Mouse (Mus musculus) embryonic facial prominence, embryonic 14.5 days (tissue): ENCODE data around the gene Prkch. TPM values are rescaled to one million over a fixed set of nuclear protein-coding genes. Genes with fewer than 3 reads are reported as not detected.
A peak's percentile ranks its signal among the peaks of the same experiment; 100 is the strongest.

Source experiments
- ATAC-seq: fragments of 200-750 bp; cut with Nextera tagmentation; 2 replicates; pipeline ENCODE4 v1.8.0; 2017; ENCODE audit warnings: low read depth, moderate number of reproducible peaks, moderate TSS enrichment
- DNase-seq: peaks from one replicate; pipeline ENCODE4 v3.0.0-alpha.2; 2015; ENCODE audit warnings: low spot score
- H3K27ac ChIP-seq: fragments of 300-500 bp; sonication (generic); replicated peaks from 2 replicates; pipeline ENCODE4 v1.5.1; 2014; ENCODE audit warnings: low read depth, mild to moderate bottlenecking, low read length, moderate library complexity
- H3K27me3 ChIP-seq: fragments of 300-500 bp; sonication (generic); replicated peaks from 2 replicates; pipeline ENCODE4 v1.6.1; 2014; ENCODE audit warnings: low read length; ENCODE audit not compliant: control insufficient read depth, insufficient read depth
- H3K36me3 ChIP-seq: fragments of 300-500 bp; sonication (generic); 2 replicates; pipeline ENCODE4 v1.6.1; 2014; ENCODE audit warnings: low read length, mixed read lengths; ENCODE audit not compliant: control insufficient read depth, insufficient read depth
- H3K4me1 ChIP-seq: fragments of 300-500 bp; sonication (generic); 2 replicates; pipeline ENCODE4 v1.6.1; 2014; ENCODE audit warnings: antibody characterized with exemption, low read length; ENCODE audit not compliant: control insufficient read depth, insufficient read depth
- H3K4me2 ChIP-seq: fragments of 300-500 bp; sonication (generic); 2 replicates; pipeline ENCODE4 v1.6.1; 2014; ENCODE audit warnings: low read depth, mild to moderate bottlenecking, low read length, moderate library complexity, mixed read lengths
- H3K4me3 ChIP-seq: fragments of 300-500 bp; sonication (generic); 2 replicates; pipeline ENCODE4 v1.5.1; 2014; ENCODE audit warnings: low read depth, mild to moderate bottlenecking, low read length
- H3K9ac ChIP-seq: fragments of 300-500 bp; sonication (generic); 2 replicates; pipeline ENCODE4 v1.6.1; 2014; ENCODE audit warnings: low read depth, mild to moderate bottlenecking, low read length, moderate library complexity, mixed read lengths
- H3K9me3 ChIP-seq: fragments of 300-500 bp; sonication (generic); 2 replicates; pipeline ENCODE4 v1.6.1; 2016; ENCODE audit warnings: low read length; ENCODE audit not compliant: control insufficient read depth
- WGBS: fragments of 180-500 bp; shearing (Covaris S2); extraction: QIAGEN DNeasy Blood & Tissue Kit; methylation state at CpG from one replicate; pipeline ENCODE4 v1.1.7; 2014; 5-methylcytosine and 5-hydroxymethylcytosine counted together
- polyA plus RNA-seq: library from polyadenylated mRNA; unstranded; fragments of >200 nt; fragmentation: Nextera tagmentation; extraction: Ambion mirVana; gene quantifications from 2 replicates; pipeline ENCODE4 v1.2.1, GENCODE M21; 2014

Gene Prkch
- polyA plus RNA-seq, 1 experiment from 2014 or later, result 13.6 TPM

DNA sequence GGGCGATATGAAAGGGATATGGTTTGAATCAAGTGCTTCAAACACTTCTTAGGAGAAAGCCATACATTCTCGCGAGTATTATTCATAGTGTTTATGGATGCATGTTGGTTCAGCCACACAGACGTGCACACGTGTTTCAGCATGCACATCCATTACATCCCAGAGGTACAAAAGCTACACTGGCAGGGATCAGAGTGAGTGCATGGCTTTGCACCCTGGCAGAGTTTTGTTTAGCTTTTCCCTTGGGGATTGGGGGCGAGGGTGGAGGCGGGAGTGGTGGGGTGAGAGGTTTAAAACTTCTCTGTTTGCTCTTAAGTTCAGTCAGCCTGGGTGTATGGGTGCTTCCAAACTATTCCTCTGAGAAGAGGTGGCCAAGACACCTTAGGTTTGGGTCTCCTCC is 1.3 kb downstream of the Prkch start:
- no peak overlapping the region for H3K27ac ChIP-seq
- no peaks in the 10 kb centered on the region for H3K9me3 ChIP-seq
- peak; percentile 17; the same call in 1 of the 2 replicates for ATAC-seq
- H3K4me3 ChIP-seq, result peak overlapping the region; percentile 74
- peaks cover 10% of the 10 kb centered on the region for H3K27me3 ChIP-seq
- peak overlapping the region; percentile 91 for H3K4me2 ChIP-seq
- peaks cover 11% of the 10 kb centered on the region; the same call in 1 of the 2 replicates for H3K4me1 ChIP-seq
- WGBS, result under 1% methylated on average over 7 of the region's 7 CpGs
- no peaks in the 10 kb centered on the region for H3K36me3 ChIP-seq
- peak overlapping the region; percentile 80 for H3K9ac ChIP-seq
- DNase-seq, result peak; percentile 51

DNA sequence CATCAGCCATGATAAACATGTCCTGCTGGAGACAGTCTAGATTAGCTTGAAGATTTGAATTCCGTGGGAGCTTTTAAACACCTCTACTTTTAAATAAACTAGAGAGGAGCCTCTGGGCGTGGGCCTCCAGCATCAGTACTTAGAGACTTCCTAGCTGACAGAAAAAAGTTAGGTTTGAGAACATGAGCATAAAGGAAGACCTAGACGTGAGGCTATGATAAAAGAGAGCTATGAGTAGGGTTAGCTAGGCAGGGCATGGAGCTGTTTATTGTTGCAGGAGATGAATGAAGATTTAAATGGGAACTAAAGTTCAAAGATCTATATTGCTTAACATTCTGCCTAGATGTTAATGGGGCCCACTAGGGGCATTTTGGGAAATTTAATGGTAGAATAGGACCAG is 2.7 kb downstream of the Prkch start:
- Histone ChIP-seq H3K27ac (no peak overlapping the region), H3K9ac (no peak overlapping the region), H3K9me3 (no peaks in the 10 kb centered on the region), H3K27me3 (peaks cover 10% of the 10 kb centered on the region), H3K4me2 (peak overlapping the region; percentile 15; the same call in 1 of the 2 replicates), H3K36me3 (no peaks in the 10 kb centered on the region), H3K4me1 (peaks cover 11% of the 10 kb centered on the region; the same call in 1 of the 2 replicates), H3K4me3 (no peak overlapping the region)
- ATAC-seq (no peak), DNase-seq (no peak)
- WGBS, result 65% methylated on average over 3 of the region's 3 CpGs

DNA sequence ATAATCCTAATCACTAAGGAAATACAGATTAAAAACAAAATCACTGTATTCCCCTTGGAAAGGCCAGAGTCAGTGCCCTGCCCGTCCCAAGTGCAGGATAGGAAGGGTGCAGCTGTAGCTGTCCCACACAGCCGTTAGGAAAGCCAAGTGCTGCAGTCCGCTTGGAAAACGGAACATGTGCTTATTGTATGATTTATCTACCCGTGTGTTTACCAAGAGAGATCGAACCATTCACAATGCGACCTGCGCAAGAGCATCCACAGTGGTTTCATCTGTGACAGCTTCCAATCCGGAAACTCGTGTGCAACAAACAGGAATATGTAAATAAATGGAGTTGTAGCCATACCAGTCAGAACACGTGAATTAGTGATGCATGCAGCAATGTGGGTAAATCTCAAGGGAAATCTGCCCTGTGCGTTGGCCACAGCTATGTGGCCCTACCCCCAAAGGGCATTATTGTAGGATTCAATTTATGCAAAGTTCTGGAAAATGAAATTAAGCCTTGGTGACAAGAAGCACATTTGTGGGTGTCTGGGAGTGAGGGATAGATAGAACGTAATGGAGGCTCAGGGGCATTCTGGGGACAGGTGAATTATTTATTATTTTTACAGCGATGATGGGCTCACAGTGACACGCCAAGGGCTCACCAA is 6.2 kb downstream of the Prkch start:
- Histone ChIP-seq H3K4me2 (no peak overlapping the region), H3K9me3 (no peaks in the 10 kb centered on the region), H3K27ac (no peak overlapping the region), H3K9ac (no peak overlapping the region), H3K4me1 (peaks cover 6% of the 10 kb centered on the region; the same call in 1 of the 2 replicates), H3K4me3 (no peak overlapping the region), H3K27me3 (peaks cover 7% of the 10 kb centered on the region), H3K36me3 (no peaks in the 10 kb centered on the region)
- no peak for DNase-seq
- no peak for ATAC-seq
- WGBS, result 78% methylated on average over 15 of the region's 15 CpGs

DNA sequence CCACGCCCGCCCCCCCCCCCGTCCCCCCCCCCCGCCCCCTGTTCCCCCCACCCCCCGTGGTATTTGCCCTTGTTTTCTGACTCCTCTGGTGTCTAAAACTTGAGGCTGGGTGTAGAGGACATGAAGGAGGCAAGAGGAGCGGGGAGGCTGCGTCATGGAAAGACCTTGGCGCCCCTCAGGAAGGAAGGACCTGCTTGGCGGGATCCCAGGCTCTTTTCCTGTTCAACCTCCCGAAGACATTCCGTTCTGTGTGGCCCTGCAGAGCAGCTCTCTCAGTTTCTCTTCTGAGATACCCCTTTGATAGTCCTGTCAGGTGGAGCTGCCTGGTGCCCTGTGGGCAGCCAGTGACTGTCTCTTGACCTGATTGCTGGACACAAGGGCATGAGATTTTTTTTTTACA is 7.0 kb downstream of the Prkch start:
- Histone ChIP-seq H3K36me3 (no peaks in the 10 kb centered on the region), H3K9ac (no peak overlapping the region), H3K4me1 (no peaks in the 10 kb centered on the region), H3K9me3 (no peaks in the 10 kb centered on the region), H3K27me3 (no peaks in the 10 kb centered on the region), H3K4me2 (no peak overlapping the region), H3K27ac (no peak overlapping the region), H3K4me3 (no peak overlapping the region)
- DNase-seq (no peak), ATAC-seq (no peak)
- WGBS, result 73% methylated on average over 2 of the region's 11 CpGs

DNA sequence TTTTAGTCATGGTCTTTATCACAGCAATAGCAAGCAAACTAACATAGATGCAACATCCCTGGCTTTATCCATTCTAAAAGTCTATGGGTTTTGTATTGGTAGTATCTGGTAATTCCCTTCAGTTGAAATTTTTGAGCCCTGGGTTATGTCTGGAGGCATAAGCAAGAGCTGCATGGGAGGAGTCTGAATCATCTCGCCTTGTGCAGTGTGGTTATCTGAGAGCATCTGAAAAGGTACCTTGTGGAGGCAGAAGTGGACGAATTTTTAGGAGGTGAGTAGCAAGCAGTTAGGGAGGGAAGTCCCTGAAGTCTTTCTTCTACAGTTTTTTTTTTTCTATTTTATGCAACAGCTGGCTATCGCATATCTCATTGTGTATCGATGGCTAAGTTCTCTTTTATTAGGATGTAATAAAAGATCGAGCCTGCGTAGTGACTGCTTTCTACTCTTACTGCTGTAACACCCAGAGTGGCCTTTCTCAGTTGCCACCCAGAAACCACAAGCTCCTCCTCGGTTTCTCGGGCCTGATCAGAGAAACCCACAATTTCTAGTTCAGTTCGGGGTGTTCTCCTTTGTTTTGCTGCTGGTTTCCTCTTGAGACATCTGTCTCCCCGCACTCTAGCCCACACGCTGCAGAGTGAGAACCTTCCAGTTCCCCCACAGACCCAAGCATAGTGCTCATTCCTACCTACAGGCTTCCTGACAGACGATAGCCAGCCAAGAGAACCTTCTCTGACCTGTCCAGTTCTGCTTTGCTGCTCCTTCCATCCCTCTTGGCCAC is 8.6 kb downstream of the Prkch start:
- no peaks in the 10 kb centered on the region for H3K9me3 ChIP-seq
- no peak for ATAC-seq
- DNase-seq, result no peak
- H3K27me3 ChIP-seq, result no peaks in the 10 kb centered on the region
- H3K4me2 ChIP-seq, result no peak overlapping the region
- H3K4me1 ChIP-seq, result 0 out of 2 replicates have a peak, but pooled peaks cover 2% of the 10 kb centered on the region
- no peak overlapping the region for H3K9ac ChIP-seq
- H3K36me3 ChIP-seq, result no peaks in the 10 kb centered on the region
- 77% methylated on average over 12 of the region's 12 CpGs for WGBS
- no peak overlapping the region for H3K27ac ChIP-seq
- H3K4me3 ChIP-seq, result no peak overlapping the region

DNA sequence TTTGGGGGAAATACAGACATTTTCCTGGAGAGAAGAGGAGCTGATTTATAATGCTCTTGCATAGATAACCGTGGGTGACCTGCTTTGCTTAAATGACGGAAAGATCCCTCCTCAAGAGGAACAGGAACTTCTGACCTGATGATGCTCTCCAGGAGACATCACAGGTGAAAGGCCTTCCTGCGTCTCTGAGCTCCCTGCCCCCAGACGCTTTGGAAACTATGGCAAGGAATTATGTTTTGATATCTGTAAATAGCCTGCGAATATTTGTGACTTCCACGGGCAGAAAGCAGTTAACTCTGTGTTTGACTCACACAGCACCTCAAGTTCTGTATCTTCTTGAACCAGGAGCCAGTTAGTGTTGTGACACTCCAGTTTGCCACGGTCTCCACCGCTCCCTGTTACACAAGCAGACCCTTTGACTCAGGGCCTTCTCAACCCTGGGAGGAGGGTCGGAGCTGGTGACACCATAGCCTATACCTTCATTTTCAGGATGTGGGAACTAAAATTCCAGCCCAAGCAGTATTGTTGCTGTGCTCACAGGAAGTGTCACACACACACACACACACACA is 9.7 kb downstream of the Prkch start:
- Histone ChIP-seq H3K4me1 (peaks cover 2% of the 10 kb centered on the region; the same call in 1 of the 2 replicates), H3K36me3 (no peaks in the 10 kb centered on the region), H3K4me2 (no peak overlapping the region), H3K9ac (no peak overlapping the region), H3K27ac (no peak overlapping the region), H3K27me3 (no peaks in the 10 kb centered on the region), H3K9me3 (no peaks in the 10 kb centered on the region), H3K4me3 (no peak overlapping the region)
- DNase-seq (no peak), ATAC-seq (no peak)
- 82% methylated on average over 9 of the region's 9 CpGs for WGBS

DNA sequence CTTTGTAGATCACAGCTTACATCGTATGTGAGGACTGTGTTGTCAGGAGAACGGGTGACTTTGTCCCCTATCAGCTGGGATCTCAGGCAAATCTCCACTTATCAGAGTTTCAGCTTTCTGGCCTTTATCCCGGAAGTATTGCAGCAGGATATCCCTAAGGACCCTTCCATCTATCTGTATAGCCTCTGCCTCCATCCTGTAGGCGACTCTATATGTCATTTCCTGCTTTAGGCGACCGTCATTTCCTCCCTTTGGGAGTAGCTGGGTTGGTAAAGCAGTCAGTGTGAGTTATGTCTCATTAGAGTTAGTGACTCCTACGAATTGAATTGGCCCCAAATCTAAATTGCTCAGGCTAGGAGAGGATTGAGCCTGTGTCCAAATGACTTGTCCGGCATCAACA is 10.6 kb downstream of the Prkch start:
- no peak overlapping the region for H3K27ac ChIP-seq
- H3K27me3 ChIP-seq, result no peaks in the 10 kb centered on the region
- no peak overlapping the region for H3K4me3 ChIP-seq
- H3K9me3 ChIP-seq, result no peaks in the 10 kb centered on the region
- no peaks in the 10 kb centered on the region for H3K36me3 ChIP-seq
- H3K9ac ChIP-seq, result no peak overlapping the region
- ATAC-seq, result no peak
- DNase-seq, result no peak
- H3K4me1 ChIP-seq, result peaks cover 2% of the 10 kb centered on the region; the same call in 1 of the 2 replicates
- H3K4me2 ChIP-seq, result no peak overlapping the region
- 69% methylated on average over 8 of the region's 8 CpGs for WGBS

DNA sequence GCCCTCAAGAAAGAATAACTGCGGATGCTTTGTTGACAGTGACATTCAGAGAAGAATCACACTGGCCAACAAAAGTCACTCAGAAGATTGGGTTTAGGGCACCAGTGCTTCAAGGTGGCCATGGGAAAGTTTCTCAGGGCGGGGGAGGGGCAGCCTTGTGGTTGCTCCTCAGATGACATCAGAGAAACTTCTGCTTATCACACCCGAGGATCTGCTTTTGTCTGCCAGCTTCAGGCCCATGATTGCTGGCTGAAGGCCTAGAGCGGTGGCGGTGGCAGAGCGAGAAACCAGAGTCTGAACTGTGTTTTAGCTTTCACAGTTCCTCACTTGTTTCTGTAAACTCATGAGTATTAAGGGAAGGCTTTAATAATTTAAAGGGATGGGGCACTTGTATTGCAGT is 13.6 kb downstream of the Prkch start:
- H3K9ac ChIP-seq, result no peak overlapping the region
- no peaks in the 10 kb centered on the region for H3K36me3 ChIP-seq
- ATAC-seq, result no peak
- no peak overlapping the region for H3K4me2 ChIP-seq
- H3K4me3 ChIP-seq, result no peak overlapping the region
- no peaks in the 10 kb centered on the region for H3K9me3 ChIP-seq
- peaks cover 2% of the 10 kb centered on the region; the same call in 1 of the 2 replicates for H3K4me1 ChIP-seq
- no peak for DNase-seq
- no peaks in the 10 kb centered on the region for H3K27me3 ChIP-seq
- no peak overlapping the region for H3K27ac ChIP-seq
- 49% methylated on average over 6 of the region's 6 CpGs for WGBS
